Mouse (Mus musculus): Measurements from ENCODE around the gene Gmeb2.

Gene Gmeb2

GRCm38 (mm10) chr2:181287958-181288350, at the start of gene Gmeb2:
TSS of gene Gmeb2 (minus strand) at chr2:181288035.
- DNase-seq (ENCODE audit: low spot score): peak; percentile 93

GRCm38 (mm10) chr2:181334023-181334422, 46.2 kb upstream of the Gmeb2 start:
- DNase-seq (ENCODE audit: low spot score): peak; percentile 22

DNA sequence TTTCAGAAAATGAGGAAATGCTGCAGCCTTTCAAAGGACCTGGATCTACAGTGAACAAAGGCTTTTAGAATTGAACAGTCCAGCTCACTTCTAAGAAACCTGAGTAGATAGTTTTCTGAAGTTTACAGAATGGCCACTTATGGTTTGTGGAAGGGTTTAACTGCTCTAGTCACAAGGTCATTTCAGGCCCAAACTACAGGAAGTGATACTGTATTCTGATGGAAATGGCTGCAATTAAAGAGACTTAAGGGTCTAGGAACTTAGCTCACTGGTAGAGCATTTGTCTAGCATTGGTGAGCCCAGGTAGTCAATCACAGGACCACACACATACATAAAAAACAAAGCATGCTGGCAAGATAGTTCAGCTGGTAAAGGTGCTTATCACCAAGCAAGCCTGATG, 44.7 kb upstream of the Gmeb2 start:
- DNase-seq (ENCODE audit: low spot score): no peak

- no peak for DNase-seq (ENCODE audit: low spot score)
These were observed 38.3 kb upstream of the Gmeb2 start for GRCm38 (mm10) chr2:181326098-181326497.

DNA sequence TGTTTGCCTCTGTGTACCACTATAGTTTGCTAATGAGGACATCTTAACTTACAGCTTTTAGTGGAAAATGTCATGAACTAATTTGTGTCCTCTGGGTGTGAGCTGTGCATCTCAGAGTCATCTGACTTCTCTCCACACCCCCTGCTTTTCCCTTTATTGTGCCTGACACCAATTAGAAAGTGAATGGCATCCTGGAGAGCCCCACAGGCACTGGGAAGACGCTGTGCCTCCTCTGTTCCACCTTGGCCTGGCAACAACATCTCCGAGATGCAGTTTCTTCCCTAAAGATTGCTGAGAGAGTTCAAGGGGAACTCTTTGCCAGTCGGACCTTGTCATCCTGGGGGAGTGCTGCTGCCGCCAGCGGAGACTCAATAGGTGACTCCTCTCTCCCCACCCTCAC, 34.3 kb upstream of the Gmeb2 start:
- no peak for DNase-seq (ENCODE audit: low spot score)

DNA sequence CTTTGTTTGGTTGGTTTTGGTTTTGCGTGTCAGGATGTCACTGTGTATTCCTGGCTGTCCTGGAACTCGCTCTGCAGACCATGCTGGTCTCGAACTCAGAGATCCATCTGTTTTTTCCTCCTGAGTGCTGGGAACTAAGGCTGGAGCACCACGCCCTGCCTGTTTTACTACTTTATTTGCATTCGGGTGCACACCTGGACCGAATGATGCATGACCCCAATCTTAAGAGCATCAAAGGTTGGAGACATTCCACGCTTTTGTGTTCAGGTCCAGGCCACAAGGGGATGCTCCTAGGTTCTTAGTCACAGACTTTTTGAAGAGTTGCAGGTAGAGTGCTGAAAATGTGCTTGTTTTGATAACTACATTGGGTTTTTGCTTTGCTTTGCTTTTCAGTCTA, 32.3 kb upstream of the Gmeb2 start:
- no peak for DNase-seq (ENCODE audit: low spot score)

DNA sequence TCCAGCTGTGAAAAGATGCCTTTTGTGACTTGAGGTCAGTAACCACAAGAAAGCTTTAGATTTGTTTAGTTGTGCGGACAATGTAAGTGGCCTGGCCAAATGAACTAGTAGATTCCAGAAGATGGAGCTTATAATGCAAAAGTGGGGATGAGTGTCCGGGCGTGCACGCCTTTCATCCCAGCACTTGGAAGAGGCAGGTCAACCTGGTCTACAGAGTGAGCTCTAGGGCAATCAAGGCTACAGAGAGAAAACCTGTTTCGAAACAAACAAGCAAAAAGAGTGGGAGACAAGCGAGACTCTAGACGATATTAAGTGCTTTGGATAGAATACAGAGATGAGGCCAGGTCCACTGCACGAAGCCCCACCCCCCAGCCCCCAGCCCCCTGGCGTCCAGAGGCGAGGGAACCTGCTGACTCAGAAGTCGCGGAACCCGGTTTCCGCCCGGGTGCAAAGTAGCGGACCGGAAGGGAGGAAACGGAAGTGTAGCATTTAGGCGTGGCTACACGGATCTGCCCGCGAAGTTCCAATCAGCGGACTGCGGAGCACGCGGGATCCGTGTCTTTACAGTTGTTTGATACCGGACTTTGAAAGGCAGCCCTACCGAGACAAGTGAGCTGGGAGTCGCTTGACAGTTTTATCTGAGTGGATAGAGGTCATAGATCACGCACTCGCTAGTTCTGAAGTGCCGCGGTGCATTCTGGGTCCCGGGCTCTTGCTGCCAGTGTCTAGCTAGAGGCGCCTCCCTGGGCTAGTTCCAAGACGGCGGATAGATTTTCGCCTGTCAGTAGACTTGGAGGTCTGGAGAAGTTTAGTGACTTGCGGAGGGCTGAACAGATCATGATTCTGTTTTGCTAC, 31.6 kb upstream of the Gmeb2 start, which contains the start of gene Rtel1:
Rtel1 (plus strand) TSS at position 492 of the 855 bp plus-strand sequence.
- DNase-seq (ENCODE audit: low spot score): peak; percentile 90

- DNase-seq (ENCODE audit: low spot score): peak; percentile 67
These were observed 26.4 kb upstream of the Gmeb2 start, which contains the start of gene Stmn3 for GRCm38 (mm10) chr2:181314080-181314810. TSS of gene Stmn3 (minus strand) at chr2:181314500.

- DNase-seq (ENCODE audit: low spot score): peak; percentile 7
These were observed 25.7 kb upstream of the Gmeb2 start for GRCm38 (mm10) chr2:181313344-181314079.

- DNase-seq (ENCODE audit: low spot score): no peak
These were observed 25.1 kb upstream of the Gmeb2 start for GRCm38 (mm10) chr2:181313006-181313343.

GRCm38 (mm10) chr2:181312435-181312834, 24.6 kb upstream of the Gmeb2 start:
- no peak for DNase-seq (ENCODE audit: low spot score)

- no peak for DNase-seq (ENCODE audit: low spot score)
These were observed 19.4 kb upstream of the Gmeb2 start for GRCm38 (mm10) chr2:181307144-181307804.

DNA sequence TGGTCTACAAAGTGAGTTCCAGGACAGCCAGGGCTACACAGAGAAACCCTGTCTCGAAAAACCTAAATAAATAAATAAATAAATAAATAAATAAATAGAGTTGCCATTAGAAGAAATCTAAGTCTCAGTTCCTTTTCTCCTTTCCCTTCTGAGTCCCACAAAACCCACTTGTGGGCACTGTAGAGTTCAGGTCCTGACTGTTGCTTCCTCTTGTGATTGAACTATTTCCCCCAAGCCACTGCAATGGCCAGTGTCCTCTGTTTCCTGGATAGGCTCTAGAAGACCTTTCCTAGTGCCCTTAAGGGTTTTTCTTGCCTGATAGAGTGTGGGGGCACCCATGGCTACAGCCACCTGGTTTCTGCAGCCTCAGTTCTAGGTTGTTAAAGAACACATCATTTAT, 17.1 kb upstream of the Gmeb2 start:
- DNase-seq (ENCODE audit: low spot score): no peak

DNA sequence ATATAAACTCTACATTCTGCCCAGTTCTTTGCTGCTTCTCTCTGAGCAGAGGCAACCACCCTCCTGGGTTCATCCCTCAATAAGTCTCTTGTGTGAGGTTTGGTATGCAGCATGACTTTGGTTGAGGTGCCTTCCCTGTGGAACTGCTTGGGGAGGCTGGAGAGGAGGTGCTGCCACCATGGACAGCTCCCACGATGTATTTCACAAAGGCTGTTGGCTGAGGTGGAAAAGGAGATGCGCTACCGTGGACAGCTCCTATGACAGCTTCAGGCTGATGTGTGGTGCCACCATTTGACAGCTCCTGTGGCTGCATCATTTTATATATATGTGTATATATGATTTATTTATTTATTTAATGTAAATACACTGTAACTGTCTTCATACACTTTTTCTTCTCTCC, 14.2 kb upstream of the Gmeb2 start:
- peak; percentile 49 for DNase-seq (ENCODE audit: low spot score)

DNA sequence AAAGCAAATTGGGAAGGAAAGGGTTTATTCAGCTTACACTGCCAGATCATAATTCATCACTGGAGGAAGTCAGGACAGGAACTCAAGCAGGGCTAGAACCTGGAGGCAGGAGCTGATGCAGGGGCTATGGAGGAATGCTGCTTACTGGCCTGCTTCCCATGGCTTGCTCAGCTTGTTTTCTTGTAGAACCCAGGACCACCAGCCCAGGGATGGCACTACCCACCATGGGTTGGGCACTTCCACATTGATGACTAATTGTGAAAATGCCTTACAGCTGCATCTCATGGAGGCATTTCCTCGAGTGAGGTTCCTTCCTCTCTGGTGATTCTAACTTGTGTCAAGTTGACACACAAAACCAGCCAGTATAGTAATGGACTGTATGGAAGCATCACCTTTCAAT, 3.1 kb upstream of the Gmeb2 start:
- DNase-seq (ENCODE audit: low spot score): no peak

DNA sequence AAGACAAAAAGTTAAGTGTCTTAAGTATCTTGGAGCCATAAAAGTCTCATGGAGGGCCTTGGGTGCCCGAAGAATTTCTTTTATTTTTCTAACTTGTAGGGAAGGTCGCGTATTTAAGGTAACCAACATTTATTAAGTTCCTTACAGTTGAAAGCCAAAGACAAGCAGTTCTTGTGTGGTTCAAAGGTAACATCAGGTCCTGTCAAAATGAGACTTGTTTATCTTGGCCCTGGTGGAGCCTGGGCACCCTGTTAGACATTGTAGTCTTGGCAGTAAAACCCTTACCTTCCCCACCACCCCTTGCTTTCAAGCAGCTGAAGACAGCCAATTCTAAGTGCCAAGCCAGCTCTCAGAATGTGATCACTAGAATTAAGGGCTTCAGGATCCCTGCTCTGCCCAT, 856 bp upstream of the Gmeb2 start:
- no peak for DNase-seq (ENCODE audit: low spot score)

DNA sequence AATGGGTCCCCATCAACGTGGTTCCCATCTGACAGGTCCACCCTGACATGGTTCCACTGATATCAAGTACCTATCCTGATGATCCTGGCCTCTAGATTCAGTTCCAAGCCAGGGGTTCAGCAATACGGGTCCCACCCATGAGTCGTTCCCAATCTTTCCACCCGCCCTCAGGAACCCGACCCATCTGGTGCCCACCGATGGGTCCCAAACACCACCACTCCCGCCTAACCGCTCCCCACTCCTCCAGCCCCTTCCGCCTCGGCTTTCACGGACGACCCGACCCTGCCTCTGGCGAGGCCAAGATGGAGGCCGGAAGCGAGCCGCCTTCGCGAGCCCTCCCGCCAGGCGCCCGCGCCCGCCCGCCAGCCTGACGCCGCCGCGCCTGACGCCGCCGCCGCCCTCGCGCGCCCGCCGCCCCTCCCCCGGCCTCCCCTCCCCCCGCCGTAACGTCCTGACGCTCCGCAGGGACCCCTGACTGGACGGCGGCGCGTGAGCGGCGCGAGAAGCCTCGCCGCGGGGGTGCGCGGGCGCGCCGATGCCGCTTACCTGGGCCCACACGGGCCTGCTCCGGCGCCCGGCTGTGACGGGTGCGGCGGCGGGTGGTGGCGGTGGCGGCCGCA, 387 bp downstream of the Gmeb2 start:
- peak; percentile 93 for DNase-seq (ENCODE audit: low spot score)

DNA sequence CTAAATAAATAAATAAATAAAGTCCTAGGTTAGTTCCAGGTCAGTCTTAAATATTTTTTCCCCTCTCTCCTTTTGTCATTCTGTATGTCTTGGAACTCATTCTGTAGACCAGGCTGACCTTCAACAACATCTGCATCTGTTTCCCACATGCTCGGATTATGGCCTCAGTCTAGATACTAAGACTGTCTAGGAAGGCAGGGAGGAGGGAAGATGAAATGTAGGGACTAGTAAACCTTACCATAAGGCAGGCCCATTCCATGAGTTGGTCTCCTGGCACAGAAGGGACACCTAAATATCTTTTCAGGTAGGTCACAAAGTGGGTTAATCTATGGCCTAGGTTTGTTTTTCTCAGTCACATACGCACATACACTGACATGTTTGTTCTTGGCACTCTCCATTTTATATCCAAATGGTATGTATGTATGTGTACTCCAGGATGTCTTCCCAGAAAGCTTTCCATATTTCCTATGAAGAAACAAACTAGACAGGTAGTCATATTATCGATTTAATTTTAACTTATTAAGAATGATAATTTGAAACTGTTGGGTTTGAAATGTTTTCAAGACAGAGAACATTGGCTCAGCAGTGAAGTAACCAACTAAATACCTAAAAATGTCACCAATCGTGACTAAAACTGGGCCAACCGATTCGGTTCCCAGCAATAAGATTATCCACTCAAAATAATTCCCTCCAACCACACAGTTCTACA, 1.1 kb downstream of the Gmeb2 start:
- DNase-seq (ENCODE audit: low spot score): no peak

DNA sequence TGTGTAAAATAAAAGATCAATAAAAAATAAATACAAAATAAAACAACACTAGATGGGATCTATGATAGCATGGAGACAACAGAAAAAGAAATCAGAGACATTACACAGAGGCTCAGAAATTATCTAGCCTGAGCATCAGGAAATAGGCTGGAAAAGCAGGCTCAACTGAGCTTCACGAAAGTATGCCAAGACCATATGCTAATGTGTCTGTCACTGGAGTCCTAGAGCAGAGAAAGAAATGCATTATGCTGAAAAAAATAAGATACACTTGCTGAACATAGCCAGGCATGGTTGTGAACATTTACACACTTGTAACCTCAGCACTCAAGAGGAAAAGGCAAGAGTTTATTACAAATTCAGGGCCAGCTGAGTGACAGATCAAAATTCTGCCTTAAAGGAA, 7.9 kb downstream of the Gmeb2 start:
- no peak for DNase-seq (ENCODE audit: low spot score)

GRCm38 (mm10) chr2:181277866-181278265, 10.0 kb downstream of the Gmeb2 start:
- peak; percentile 54 for DNase-seq (ENCODE audit: low spot score)

DNA sequence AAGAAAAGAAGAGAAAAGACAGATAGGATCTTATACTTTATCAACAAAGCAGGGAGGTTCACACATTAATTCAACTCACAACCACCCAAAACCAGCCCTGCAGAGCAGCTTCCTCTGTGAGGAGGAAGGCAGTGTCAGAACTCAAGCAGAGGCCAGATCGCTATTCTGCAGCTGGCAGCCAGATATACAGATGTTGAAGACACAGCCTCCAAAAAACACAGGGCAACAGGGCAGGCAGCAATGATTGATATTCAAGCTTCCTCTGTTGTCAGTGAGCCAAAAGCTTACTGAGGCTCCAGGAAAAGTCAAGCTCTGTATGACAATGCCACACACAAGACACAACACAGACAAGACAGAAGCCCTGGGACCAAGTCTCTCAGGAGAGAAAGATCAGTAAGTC, 11.1 kb downstream of the Gmeb2 start:
- DNase-seq (ENCODE audit: low spot score): no peak
